Mouse (Mus musculus): Measurements from ENCODE around the gene Rad51d.
"Not testable (repeated sequence)": the region's sequence is repeated elsewhere in the genome, so short reads cannot be mapped to it uniquely, and the experiment has no call there.

The Rad51d gene

DNA sequence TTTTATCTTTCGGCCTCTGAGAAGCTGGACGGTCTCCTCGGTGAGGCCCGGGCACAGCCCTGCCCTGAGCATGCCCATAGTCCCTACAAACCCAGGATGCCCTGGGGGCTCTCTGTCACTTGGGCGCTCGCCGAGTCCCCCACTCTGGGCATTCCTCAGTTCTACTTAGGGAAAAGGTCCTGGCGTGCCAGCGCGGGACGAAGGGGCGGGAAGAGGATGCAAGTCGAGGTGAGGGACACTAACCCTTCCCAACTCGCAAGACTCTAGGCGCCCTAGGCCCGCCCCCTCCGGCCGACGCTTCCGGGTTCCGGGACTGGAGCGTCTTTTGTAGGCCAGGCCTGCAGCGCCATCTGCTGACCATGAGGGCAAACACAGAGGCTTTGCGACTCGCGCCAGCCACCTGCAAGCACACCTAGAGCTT, at the start of gene Rad51d:
TSS of gene Rad51d (minus strand) at position 273 of the 421 bp plus-strand sequence.
- peak; percentile 91 for DNase-seq

DNA sequence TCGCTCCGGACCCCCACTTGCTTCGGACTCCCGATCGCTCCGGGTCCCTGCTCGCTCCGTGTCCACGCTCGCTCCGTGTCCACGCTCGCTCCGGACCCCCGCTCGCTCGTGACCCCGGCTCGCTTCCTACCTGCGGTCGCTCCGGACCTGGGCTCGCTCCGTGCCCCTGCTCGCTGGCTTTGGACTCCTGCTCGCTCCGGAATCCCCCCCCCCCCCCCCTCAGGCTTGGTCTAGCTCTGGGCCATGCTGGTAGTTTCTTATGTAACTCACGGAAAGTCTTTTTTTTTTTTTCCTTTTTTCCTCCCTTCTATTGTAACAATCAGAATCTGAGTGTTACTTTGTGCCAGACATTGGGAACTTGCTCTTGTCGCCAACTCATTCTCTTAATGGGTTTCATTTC, 42.8 kb upstream of the Rad51d start:
- no peak for DNase-seq

GRCm38 (mm10) chr11:82931671-82932450, 41.4 kb upstream of the Rad51d start:
- not testable (repeated sequence) for DNase-seq

DNA sequence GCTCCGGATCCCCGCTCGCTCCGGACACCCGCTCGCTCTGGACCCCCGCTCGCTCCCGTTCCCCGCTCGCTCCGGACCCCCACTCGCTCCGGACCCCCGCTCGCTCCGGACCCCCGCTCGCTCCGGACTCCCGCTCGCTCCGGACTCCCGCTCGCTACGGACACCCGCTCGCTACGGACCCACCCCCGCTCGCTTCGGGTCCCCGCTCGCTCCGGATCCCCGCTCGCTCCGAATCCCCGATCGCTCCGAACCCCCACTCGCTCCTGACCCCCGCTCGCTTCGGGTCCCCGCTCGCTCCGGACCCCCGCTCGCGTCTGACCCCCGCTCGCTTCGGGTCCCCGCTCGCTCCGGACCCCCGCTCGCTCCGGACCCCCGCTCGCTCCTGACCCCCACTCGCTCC, 40.7 kb upstream of the Rad51d start:
- DNase-seq = not testable (repeated sequence)

- not testable (repeated sequence) for DNase-seq
Observed at GRCm38 (mm10) chr11:82930391-82930955, 40.1 kb upstream of the Rad51d start.

DNA sequence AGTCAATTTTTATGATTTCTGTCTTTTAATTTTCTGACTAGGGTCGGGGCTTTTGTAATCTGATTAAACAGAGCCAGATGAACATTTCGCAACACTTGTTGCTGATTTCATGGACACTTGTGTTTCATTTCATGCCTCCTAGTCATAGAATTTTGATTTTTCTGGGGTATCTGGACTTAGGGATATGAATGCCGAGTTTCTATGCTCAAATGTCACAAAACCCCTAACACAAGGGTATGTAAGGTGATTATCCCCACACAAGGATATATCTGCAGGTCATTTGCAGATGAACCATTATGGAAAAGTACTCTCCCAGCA, 39.2 kb upstream of the Rad51d start:
- DNase-seq = no peak

GRCm38 (mm10) chr11:82928897-82929632, 38.7 kb upstream of the Rad51d start:
- DNase-seq = no peak

DNA sequence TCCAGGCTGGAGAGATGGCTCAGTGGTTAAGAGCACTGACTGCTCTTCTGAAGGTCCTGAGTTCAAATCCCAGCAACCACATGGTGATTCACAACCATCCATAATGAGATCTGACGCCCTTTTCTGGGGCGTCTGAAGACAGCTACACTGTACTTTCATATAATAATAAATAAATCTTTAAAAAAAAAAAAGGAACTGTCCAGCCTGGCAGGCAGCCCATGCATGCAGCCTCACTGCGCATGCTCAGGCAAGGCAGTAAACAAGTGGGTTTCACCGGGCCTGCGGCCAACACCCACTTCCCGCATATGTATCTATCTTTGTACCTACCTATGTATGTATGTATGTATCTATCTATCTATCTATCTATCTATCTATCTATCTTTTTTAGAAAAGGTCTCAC, 33.5 kb upstream of the Rad51d start:
- DNase-seq = not testable (repeated sequence)

GRCm38 (mm10) chr11:82921691-82922090, 31.3 kb upstream of the Rad51d start:
- DNase-seq = no peak

- no peak for DNase-seq
Observed at GRCm38 (mm10) chr11:82920768-82921167, 30.4 kb upstream of the Rad51d start.

GRCm38 (mm10) chr11:82914711-82915352, 24.4 kb upstream of the Rad51d start:
- DNase-seq = no peak

DNA sequence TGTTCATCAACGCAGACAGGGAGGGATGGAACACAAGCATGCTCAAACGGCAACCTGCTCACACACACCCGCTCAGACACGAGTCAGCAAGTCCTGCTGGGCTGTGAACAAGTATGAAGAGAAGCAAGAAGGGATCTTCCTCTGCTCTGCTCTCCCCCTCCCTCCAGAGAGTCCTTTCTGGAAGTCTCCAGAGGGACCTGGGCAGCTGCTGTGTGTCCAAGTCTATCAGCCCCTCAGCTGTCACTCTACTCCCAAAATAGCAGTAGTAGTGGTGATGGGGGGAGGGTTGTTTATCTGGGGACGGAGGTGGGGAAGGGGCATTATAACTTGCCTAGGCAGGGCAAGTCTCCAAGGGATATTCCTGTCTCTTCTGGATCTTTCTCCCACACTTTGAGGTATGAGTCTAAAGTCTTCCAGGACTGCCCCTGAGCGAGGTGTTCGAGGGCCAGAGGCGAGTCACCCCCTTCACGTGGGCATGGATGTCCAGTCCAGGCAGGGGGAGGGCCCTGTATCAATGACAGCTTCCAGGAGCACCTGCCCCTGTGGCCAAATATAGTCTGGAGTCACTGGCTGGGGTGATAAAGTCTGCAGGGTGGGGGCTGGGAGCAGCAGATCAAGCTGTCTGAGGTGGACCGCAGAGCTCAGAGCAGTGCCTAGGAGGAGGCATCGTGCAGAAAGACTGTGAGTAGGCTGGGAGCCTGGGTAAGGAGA, 20.4 kb upstream of the Rad51d start:
- DNase-seq = no peak

DNA sequence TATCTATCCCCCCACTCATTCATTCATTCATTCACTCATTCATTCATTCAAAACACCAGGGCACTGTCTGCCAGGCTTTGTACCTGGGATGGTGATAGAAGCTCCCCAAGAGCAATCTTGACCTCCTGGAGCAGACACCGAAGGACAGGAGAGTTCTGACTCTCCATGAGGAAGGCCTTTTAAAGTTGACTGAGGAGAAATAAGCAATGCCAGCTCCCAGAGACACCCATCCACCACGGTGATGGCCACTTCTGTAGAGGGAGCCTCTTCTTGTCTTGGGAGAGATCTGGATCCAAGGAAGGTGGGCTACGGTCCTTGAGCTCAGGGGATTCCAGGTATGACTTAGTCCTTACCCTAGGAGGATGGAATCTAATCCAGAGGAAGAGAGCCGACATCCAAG, 19.8 kb upstream of the Rad51d start, which contains the start of gene Unc45b:
TSS of gene Unc45b (plus strand) at position 301 of the 400 bp plus-strand sequence.
- DNase-seq = no peak

- DNase-seq = no peak
Observed at GRCm38 (mm10) chr11:82908608-82908989, 18.2 kb upstream of the Rad51d start.

DNA sequence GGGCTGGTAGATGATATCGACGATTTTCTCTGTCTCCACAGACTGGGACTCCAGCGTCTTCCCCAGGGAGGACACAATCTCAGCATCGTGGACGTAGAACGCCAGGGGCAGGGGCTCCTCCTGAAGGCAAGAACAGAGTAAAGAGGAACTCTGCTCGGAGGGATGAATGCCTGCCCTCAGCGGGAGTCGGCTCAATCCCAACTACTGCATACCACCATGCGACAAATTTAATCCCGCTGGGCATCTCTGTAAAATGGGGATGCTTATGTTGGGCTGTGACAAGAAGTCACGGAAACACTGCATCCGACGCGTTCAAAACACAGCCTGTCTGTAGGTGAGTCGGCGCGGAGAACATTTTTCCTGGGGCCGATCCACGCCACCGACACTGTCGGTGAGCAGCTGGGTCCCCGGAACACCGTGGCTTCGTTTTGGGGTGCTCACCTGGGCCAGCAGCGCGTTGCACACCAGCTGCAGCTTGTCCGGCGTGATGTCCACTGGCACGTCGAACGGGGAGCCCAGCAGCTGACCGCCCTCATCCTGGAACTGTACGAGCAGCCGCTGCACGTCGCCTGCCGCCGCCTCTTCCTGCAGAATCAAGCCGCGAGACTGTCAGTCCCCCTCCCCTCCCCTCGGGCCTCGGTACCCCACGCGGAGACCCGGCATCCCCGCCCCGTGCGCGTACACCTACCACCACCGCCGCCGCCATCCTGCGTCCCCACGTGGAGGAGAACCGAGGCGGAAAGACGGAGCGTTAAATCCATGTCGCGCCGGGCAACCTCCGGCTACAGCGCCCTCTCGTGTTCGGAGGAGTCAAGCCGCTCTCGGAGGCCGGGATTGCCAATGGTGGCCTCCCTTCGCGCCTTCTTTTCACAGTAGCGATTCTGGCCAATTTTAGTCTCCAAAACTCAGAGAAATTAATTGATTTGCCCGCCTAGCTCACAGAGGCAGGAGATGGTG, 17.5 kb upstream of the Rad51d start, which contains the start of gene Nle1:
TSS of gene Nle1 (minus strand) at position 761 of the 957 bp plus-strand sequence.
- peak; percentile 87 for DNase-seq

- DNase-seq = no peak
Observed at GRCm38 (mm10) chr11:82905816-82906215, 15.4 kb upstream of the Rad51d start.

DNA sequence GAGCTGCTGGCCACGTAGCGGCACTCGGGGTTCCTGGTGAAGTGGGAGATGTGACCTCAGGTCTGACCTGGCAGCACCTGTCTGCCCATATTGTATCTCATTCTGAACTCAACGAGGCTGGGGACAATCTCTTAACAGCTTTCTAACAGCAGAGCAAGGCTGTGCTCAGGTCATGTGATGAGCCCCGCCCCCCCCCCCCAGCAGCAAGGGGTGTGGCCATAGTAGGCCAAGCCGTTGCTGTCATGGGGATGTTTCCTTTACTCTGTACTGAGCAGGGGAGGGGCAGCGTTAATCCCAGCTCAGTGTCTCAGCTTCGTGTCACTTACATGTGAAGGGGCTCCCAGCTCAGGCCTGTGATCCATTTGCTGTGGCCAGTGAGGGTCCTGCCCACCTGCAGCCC, 14.5 kb upstream of the Rad51d start:
- DNase-seq = no peak

- DNase-seq = no peak
Observed at GRCm38 (mm10) chr11:82901606-82902310, 11.3 kb upstream of the Rad51d start.

DNA sequence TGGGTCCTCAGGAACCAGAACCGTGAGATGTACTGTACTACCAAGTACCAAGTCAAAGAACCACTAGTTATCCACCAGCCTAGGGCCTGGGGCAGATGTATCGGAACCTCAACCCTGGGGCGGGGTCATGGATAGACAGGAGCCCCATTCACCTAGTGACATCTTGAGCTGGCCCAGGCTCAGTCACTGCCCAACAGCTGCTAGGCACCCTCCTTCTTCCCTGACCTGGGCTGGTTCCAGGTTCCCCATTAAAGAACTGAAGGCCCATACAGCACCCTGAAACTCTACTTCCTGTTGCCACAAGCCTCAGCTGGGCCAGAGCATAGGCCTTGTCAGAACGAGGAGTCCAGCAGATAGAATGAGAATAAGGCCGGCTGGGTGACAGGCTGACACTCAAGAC, 9.3 kb upstream of the Rad51d start:
- no peak for DNase-seq

DNA sequence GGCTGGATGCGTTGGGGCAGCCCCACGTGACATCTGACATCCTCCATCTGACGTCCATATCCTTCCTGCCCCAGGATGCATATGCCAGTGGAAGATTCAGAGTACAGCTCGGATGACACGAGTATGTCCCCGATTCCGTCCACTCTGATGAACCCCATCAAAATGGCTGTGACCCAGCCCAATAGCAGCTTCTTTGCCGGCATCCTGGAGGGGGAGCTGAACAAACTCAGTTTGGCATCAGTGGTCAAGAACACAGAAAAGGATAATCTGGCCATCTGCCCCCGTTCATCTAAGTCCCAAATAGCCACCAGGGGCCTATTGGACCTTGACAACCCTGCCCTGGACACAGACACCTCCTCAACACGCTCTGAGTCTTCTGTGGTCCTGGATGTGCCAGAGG, 7.1 kb upstream of the Rad51d start:
- no peak for DNase-seq

DNA sequence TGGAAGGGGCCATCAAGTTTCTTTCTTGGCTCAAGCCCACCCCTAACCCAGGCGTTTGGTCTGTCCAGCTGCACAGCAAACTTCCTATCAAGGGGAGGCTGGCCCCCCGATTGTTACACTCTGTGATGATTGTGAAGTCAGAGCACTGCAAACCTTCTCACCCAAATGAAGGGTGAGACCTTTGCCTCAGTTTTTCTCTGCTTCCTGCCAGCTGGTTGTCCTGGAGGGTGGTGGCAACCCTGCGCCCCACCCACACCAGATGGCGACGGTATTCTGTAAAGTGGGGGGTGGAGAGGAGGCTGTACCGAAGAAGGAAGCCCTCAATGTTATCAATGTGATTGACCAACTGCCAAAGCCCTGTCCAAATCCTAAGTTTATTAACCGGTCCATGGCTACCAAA, 1.5 kb upstream of the Rad51d start, which contains the start of gene Fndc8:
TSS of gene Fndc8 (plus strand) at position 189 of the 400 bp plus-strand sequence.
- no peak for DNase-seq
